Mouse (Mus musculus) cerebral cortex, adult 2 months (tissue): ENCODE data around the gene Kansl2.

Experiments used
- WGBS: fragments of 180-500 bp; shearing (Covaris S2); methylation state at CpG from one replicate; pipeline ENCODE4 v1.1.7; 2018; 5-methylcytosine and 5-hydroxymethylcytosine counted together

Kansl2 gene

GRCm38 (mm10) chr15:98533881-98534627, at the start of gene Kansl2:
Gene Kansl2 (minus strand): TSS chr15:98534264.
- whole genome bisulfite sequencing = 1% methylated on average over 70 of the region's 70 CpGs

DNA sequence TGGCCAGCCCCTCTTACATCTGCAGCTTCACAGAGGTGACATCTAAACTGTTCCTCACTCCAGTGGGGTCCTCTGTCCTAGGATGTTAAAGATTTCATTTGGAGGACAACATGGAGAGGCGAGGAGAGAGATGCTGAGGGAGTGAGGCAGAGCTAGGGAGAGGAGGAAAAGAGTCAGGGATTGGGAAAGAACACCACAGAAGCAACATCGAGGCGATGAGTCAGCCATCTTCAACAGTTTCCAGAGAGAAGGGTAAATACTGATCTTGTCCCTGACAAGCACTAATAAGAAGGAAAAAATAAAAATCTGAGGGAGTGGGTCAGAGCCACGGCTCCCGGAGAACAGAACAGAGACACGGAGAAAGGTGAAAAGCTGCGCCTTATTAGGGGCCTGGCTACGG, 48.9 kb upstream of the Kansl2 start:
- WGBS = 66% methylated on average over 8 of the region's 8 CpGs

DNA sequence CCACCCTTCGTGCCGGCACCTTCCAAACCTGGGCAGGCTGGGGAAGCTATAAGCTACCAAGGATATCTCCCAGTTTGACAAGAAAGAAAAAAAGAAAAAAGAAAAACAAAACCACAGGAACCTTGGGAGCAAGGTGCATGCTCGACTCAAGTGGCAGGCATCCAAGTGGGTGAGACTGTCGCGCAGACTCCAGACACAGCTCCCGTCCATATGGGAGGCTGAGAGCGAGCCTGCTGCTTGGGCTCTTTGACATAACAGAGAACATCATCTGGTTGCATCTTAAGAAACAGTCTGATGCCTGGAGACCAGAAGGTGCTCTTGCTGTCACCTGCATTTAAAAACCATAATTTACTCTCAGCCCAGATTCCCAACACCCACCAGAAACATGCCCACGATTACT, 48.3 kb upstream of the Kansl2 start:
- 44% methylated on average over 8 of the region's 8 CpGs for WGBS

GRCm38 (mm10) chr15:98579795-98580464, 45.9 kb upstream of the Kansl2 start:
- WGBS = 42% methylated on average over 5 of the region's 5 CpGs

DNA sequence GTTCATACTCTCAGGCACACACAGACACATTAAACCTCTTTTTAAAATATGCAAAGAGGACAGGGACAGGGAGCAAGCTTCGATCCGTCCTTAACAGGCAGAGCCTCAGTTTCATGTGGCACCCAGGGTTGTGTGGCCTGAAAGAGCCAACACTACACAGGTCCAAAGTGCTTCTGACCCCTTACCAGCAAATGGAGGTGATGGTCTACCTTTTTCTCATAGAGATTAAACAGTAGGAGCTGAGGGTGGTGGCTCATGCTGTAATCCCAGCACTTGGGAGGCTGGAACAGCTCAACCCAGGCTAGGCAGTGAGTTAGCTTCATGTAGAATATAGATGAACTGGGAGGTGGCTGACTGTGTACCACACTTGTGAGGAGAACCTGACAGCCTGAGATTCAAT, 45.2 kb upstream of the Kansl2 start:
- 81% methylated on average over 2 of the region's 2 CpGs for WGBS

GRCm38 (mm10) chr15:98573293-98573692, 39.2 kb upstream of the Kansl2 start:
- 80% methylated on average over 4 of the region's 4 CpGs for WGBS

- WGBS = 81% methylated on average over 10 of the region's 10 CpGs
These were observed 36.9 kb upstream of the Kansl2 start, which contains the start of the genes Ccnt1 and 4930415O20Rik for GRCm38 (mm10) chr15:98570873-98571538. Gene Ccnt1 (minus strand): TSS chr15:98570923. Gene 4930415O20Rik (plus strand): TSS chr15:98571004.

DNA sequence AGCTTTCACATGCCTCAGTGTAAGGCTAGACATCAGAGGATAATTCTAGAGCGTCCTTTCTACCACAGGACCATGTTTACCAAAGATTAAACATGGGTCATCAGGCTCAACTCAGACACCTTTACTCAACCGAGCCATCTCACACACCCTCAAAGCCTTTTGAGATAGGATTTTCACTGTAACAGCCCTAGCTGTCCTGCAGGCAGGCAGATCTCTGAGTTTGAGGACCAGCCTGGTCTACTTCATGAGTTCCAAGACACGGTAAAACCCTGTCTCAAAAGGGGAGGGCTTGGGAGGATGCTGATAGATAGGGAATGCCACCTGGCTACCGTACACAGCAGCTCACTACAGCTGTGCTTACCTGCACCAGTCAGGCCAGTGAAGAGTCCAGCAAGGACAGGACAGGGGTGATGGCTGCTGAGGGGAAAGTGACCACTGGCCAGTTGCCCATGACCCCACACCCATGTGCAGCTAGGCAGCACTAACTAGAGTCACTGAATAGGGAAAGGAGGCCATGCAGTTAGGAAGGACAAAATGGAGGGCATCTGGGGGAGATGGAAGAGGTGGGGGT, 35.8 kb upstream of the Kansl2 start:
- WGBS = 91% methylated on average over 4 of the region's 4 CpGs

GRCm38 (mm10) chr15:98569216-98569615, 35.2 kb upstream of the Kansl2 start:
- WGBS = 70% methylated on average over 7 of the region's 7 CpGs

DNA sequence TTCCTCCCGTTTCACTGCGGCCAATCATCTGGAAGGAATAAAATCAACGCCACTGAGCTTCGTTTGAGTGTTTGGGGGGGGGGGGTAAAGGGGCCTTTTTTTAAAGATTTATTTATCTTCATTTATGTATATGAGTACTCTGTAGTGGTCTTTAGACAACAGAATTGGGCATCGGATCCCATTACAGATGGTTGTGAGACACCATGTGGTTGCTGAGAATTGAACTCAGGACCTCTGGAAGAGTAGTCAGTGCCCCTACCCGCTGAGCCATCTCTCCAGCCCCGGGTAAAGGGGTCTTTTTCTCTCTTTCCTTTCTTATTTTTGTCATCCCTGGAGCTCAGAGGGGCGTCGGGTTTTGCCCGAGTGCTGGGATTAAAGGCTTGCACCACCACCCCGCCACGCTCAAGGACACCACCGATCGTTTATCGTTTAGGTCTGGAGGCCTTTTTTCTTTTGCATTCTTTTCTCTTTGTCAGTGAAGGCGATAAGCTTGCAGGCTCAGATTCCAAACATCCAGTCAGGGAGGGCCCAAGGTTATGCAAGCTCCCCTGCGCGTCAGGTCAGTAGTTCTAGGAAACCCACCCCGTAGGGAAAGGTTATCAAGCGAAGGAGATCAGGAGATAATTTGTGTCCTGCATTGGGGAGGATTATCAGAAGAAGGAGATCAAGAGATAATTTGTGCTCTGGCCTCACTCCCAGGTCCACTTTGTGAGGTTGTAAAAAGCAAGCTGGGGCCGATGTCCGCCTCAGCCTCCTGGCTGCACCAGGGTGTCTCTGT, 34.4 kb upstream of the Kansl2 start:
- WGBS = 9% methylated on average over 22 of the region's 22 CpGs

DNA sequence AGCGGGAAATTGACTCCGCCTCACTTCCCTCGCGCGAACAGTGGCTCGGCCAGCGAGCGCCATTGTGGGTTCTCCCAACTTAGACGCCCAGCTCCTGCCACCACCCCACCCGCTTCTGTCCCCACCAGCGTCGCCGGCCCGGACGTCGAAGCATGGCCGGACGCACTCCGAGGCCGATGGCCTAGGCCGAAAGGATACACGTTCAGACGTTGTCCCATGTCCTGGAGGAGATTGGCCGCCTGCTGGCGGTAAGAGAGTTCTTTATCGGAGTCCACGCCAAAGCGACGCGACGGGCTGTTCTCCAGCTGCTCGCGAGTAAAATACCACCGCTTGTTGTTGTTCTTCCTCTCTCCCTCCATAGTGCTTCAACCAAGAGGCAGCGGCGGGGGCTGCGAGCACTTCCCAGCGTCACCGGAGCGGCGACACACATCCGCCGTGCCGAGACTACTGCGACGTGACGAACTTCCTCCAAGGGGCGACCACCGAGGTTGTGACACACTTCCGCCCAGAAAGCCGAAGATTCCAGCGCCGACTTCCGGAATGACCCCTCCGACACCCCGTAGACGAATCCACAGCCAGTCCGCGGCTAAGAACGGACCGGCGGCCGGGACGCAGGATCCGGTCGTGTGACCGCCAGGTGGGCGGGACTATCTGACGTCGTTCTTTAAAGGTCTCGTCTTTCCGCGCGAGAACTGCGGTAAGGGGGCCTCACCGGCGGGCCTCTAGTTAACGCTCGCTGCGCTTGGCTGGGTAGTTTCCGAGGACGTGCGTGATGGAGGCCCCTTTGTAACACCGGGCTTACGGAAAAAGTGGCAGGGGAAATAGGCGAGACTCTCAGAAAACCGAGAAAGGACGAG, 33.4 kb upstream of the Kansl2 start:
- under 1% methylated on average over 88 of the region's 88 CpGs for WGBS

GRCm38 (mm10) chr15:98566973-98567277, 32.9 kb upstream of the Kansl2 start:
- under 1% methylated on average over 15 of the region's 15 CpGs for WGBS

- 85% methylated on average over 5 of the region's 5 CpGs for WGBS
These were observed 23.1 kb upstream of the Kansl2 start for GRCm38 (mm10) chr15:98557186-98557585.

- 78% methylated on average over 4 of the region's 4 CpGs for WGBS
These were observed 21.8 kb upstream of the Kansl2 start for GRCm38 (mm10) chr15:98555881-98556280.

DNA sequence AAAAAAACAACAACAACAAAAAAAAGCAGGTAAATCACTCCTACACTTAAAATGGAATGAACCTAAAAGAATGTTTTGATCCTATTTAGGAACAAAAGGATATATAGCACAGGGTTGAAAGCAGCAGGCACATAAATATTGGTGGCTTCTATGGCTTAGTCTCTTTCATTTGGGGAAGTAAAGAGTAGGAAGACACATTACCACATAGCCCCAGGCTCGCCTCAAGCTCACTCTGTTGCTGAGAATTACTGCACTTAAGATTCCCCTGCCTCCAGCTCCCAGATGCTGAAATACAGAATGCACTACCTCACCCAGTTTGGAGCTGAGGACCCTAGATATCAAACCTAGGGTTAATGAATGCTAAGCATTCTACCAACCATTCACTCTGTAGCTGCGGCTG, 18.7 kb upstream of the Kansl2 start:
- 78% methylated on average over 2 of the region's 2 CpGs for WGBS

DNA sequence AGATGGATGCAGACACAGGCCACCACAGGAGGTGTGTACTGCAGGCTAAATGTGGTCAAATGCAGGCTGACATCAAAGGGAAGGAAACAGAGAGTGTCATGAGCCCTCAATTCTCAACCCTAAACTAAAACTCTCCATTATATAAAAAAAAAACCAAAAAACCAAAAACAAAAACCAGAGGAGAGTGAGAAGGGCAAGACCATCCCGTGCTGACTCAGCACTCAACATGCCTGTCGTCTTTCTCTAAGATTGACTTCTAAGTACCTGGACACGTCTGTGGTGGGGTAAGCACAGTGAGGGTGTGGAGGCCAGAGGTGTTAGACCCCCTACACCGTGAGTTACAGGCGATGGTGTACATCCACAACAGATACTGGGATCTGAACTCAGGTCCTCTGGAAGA, 12.8 kb upstream of the Kansl2 start:
- WGBS = 92% methylated on average over 5 of the region's 5 CpGs

- WGBS = 95% methylated on average over 3 of the region's 3 CpGs
These were observed 11.1 kb upstream of the Kansl2 start for GRCm38 (mm10) chr15:98545151-98545550.

DNA sequence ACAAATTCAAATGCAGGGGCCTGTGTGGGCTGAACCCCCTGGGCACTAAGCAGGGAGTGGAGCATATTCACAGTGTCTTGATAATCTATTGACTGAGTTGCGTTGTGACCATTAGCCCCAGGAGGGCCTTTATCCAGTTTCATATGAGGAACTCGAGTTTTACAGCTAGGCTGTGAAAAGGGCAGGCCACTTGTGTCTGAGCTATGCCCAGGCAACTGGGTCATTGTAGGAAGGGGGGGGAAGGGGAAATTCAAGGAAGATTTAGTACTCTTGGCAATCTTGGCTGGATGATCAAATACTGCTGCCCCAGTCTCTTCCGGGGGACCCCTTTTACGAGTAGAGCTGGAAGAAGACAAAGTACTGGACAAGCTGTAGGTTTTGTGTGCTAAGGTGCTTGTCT, 9.3 kb upstream of the Kansl2 start:
- WGBS = 78% methylated on average over 4 of the region's 4 CpGs

DNA sequence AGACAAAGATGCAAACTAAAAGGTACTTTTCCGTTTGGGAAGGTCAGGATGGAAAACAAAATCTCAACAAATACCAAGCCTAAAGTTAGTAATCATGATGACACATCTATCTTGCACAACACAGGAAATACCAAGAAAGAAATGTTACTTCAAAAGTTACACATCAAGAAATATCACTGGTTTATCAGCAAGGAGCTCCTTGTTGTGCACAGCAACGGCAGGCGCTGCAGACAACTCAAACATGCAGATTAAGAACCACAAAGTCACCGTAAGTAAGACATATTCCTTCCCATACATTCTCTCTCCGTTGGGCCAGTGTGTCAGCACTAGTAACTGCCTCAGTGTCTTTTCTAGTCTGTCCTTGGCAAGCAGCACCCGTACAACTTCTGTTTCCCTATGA, 7.0 kb upstream of the Kansl2 start:
- WGBS = 69% methylated on average over 6 of the region's 6 CpGs

- 62% methylated on average over 4 of the region's 4 CpGs for WGBS
These were observed 3.9 kb upstream of the Kansl2 start for GRCm38 (mm10) chr15:98537923-98538322.
